Mouse (Mus musculus) heart, embryonic 15.5 days (tissue): Measurements from ENCODE around the gene Msantd4. TPM values are rescaled to one million over a fixed set of nuclear protein-coding genes. Genes with fewer than 3 reads are reported as not detected.
"Not testable (repeated sequence)": the region's sequence is repeated elsewhere in the genome, so short reads cannot be mapped to it uniquely, and the experiment has no call there.

Experiments used
- ATAC-seq: fragments of 200-750 bp; cut with Nextera tagmentation; replicated peaks from 2 replicates; pipeline ENCODE4 v1.8.0; 2017; ENCODE audit warnings: low read depth, moderate TSS enrichment; ENCODE audit not compliant: insufficient number of reproducible peaks, insufficient read depth, low FRiP score
- H3K27ac ChIP-seq: fragments of 300-500 bp; sonication (generic); 2 replicates; pipeline ENCODE4 v1.5.1; 2015; ENCODE audit warnings: mild to moderate bottlenecking, inconsistent platforms
- H3K27me3 ChIP-seq: fragments of 300-500 bp; sonication (generic); 2 replicates; pipeline ENCODE4 v1.6.1; 2015; ENCODE audit warnings: inconsistent platforms
- H3K36me3 ChIP-seq: fragments of 300-500 bp; sonication (generic); 2 replicates; pipeline ENCODE4 v1.6.1; 2015; ENCODE audit warnings: mild to moderate bottlenecking, inconsistent platforms
- H3K4me1 ChIP-seq: fragments of 300-500 bp; sonication (generic); replicated peaks from 2 replicates; pipeline ENCODE4 v1.6.1; 2015; ENCODE audit warnings: inconsistent platforms
- H3K4me2 ChIP-seq: fragments of 300-500 bp; sonication (generic); 2 replicates; pipeline ENCODE4 v1.6.1; 2015; ENCODE audit warnings: inconsistent platforms, mild to moderate bottlenecking, moderate library complexity
- H3K4me3 ChIP-seq: fragments of 300-500 bp; sonication (generic); 2 replicates; pipeline ENCODE4 v1.5.1; 2015; ENCODE audit warnings: mild to moderate bottlenecking, inconsistent platforms
- H3K9ac ChIP-seq: fragments of 300-500 bp; sonication (generic); 2 replicates; pipeline ENCODE4 v1.6.1; 2015; ENCODE audit warnings: mild to moderate bottlenecking, inconsistent platforms
- H3K9me3 ChIP-seq: fragments of 300-500 bp; sonication (generic); replicated peaks from 2 replicates; pipeline ENCODE4 v1.6.1; 2016; ENCODE audit warnings: inconsistent platforms
- whole genome bisulfite sequencing: fragments of 180-500 bp; shearing (Covaris S2); methylation state at CpG from one replicate; pipeline ENCODE4 v1.1.7; 2015; ENCODE audit warnings: mixed read lengths; 5-methylcytosine and 5-hydroxymethylcytosine counted together
- microRNA-seq: library from miRNA; unstranded; fragments of <30 nt; microRNA quantifications from one replicate; pipeline ENCODE4, GENCODE M21; 2016
- polyA plus RNA-seq: library from polyadenylated mRNA; unstranded; fragments of >200 nt; fragmentation: Nextera tagmentation; extraction: Ambion mirVana; gene quantifications from 2 replicates; pipeline ENCODE4 v1.2.1, GENCODE M21; 2015

Gene Msantd4
- 29.8 and 32.6 TPM in 2 replicates for polyA plus RNA-seq

DNA sequence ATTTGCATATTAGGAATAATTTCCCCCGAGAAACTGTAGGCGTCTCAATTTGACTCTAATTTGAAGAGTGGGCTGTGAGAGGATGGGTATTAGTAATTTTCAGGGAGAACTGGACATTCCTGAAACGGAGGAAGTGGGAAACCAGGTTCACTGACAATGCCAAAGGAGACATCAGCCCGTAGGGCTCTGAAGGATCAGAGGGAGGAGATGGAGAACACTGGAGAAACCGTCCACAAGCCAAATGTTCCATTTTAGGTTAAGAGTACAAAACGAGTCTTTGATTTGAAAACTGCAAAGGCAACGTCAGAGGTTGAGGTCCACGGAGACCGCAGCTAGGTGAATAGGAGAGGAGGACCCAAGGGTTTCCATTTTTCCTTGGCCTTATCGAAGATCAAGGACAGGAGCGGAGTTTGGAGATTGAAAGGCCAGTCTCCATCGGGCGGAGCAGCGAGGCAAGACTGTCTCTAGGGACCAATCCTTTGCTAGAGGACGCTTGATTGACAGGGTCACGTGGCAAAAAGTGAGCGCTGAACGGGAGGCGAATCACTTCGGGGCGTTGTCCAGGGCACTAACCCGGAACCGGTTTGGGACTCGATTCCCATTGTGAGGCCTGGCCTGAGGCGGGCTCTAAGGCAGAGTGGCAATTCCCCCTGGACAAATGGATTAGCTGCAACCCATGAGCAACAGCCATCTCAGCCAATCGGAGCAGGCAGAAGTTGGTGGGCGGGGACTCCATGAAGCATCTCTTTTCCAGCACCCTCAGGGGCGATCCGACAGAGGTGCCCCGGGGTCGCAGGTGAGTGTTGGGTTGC lies at the start of gene Msantd4:
TSS of gene Msantd4 (plus strand) at position 735 of the 812 bp plus-strand sequence.
- Histone ChIP-seq H3K4me3 (peak within 1 kb of the TSS; percentile 80), H3K36me3 (no peaks in the 10 kb centered on the region), H3K27ac (peak within 1 kb of the TSS; percentile 78), H3K4me2 (peak within 1 kb of the TSS; percentile 80), H3K4me1 (peaks cover 18% of the 10 kb centered on the region), H3K9ac (peak within 1 kb of the TSS; percentile 72), H3K27me3 (no peaks in the 10 kb centered on the region), H3K9me3 (no peaks in the 10 kb centered on the region)
- peak; percentile 100 for ATAC-seq
- 3% methylated on average over 31 of the region's 31 CpGs for WGBS

DNA sequence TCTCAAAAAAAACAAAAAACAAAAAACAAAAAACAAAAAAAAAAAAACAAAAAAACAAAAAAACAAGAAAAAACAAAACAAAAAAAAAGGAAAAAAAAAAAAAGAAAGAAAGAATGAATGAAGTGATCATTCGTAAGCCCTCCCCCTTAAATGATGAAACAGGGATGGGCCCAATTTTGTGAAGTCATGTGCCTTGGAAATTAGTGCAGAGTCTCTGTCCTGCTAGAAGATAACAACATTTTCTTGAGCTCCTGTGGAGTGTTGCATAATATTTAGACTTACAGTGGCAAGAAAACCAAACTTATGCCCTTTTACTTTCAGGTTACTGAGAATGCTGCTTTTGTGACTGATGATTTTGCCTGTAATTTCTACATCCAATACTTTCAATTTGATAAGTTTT lies 23.2 kb upstream of the Msantd4 start:
- no peak overlapping the region for H3K4me2 ChIP-seq
- no peaks in the 10 kb centered on the region for H3K27me3 ChIP-seq
- H3K9ac ChIP-seq: no peak overlapping the region
- H3K9me3 ChIP-seq: no peaks in the 10 kb centered on the region
- 72% methylated on average over 1 of the region's 1 CpGs for WGBS
- no peak for ATAC-seq
- H3K27ac ChIP-seq: no peak overlapping the region
- H3K4me1 ChIP-seq: no peaks in the 10 kb centered on the region
- H3K36me3 ChIP-seq: no peaks in the 10 kb centered on the region
- H3K4me3 ChIP-seq: no peak overlapping the region

DNA sequence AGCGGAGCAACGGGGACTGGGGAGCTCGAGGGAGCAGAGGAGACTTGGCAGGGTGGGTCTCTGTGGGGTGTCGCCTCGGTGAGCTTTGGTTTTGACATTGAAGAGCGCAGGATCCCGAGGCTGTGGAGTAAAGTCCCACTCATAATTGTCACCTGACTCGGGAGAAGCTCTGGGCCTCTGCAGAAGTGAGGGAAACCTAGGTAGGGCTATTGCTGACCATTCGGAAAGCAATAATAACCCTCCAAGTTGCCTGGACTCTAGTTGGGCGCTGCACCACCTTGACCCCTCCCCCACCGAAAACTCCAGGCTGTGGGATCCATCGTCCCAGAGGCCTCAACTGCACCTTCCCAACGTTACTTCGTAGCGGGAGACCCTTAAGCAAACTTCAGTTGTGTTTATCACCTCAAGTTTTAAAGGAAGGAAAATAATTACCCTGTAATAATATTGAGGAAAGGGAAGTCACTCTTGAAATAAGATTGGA lies 318 bp downstream of the Msantd4 start:
- Histone ChIP-seq H3K4me2 (peak overlapping the region; percentile 80), H3K27me3 (no peaks in the 10 kb centered on the region), H3K4me3 (peak overlapping the region; percentile 80), H3K9me3 (no peaks in the 10 kb centered on the region), H3K27ac (peak overlapping the region; percentile 78), H3K9ac (peak overlapping the region; percentile 72), H3K4me1 (peaks cover 18% of the 10 kb centered on the region), H3K36me3 (no peaks in the 10 kb centered on the region)
- whole genome bisulfite sequencing: under 1% methylated on average over 15 of the region's 15 CpGs
- no peak; the same call in none of the 2 replicates for ATAC-seq

DNA sequence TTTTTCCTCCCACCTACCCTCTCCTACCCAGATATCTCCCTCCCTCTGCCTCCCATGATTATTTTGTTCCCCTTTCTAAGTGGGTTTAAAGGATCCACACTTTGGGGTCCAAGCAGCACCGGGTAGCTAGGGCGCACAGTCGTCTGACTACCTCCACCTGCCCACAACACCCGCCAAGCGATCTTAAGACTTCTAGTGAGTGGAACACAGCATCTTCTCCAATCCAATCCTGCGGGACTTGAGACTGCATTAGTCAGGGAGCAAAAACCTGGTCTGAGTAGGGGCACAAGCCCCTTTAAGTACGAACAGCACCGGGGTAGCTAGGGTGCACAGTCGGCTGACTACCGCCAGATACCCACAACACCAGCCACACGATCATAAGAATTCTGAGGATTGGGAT lies 24.4 kb downstream of the Msantd4 start:
- not testable (repeated sequence) for H3K36me3 ChIP-seq, ATAC-seq, H3K4me3 ChIP-seq, H3K9me3 ChIP-seq, H3K27ac ChIP-seq, H3K27me3 ChIP-seq, H3K4me1 ChIP-seq, H3K4me2 ChIP-seq, H3K9ac ChIP-seq
- 83% methylated on average over 11 of the region's 11 CpGs for WGBS

Small RNA genes within 50 kb of the gene (microRNA-seq; reads per million reads assigned to microRNA genes)
- gene Gm23992: not detected

Other genes starting within 250 kb of the Msantd4 start
- gene Aasdhppt, start 67.1 kb upstream of the Msantd4 start, polyA plus RNA-seq: 22.5 and 27.9 TPM in 2 replicates
- gene Kbtbd3, start 66.7 kb upstream of the Msantd4 start, polyA plus RNA-seq: 8.3 and 10.5 TPM in 2 replicates